Mouse (Mus musculus): ENCODE results near the gene Suco. TPM values are rescaled to one million over a fixed set of nuclear protein-coding genes. Genes with fewer than 3 reads are reported as not detected.

Suco gene
- polyA plus RNA-seq, 1 experiment: 6.0 TPM

DNA sequence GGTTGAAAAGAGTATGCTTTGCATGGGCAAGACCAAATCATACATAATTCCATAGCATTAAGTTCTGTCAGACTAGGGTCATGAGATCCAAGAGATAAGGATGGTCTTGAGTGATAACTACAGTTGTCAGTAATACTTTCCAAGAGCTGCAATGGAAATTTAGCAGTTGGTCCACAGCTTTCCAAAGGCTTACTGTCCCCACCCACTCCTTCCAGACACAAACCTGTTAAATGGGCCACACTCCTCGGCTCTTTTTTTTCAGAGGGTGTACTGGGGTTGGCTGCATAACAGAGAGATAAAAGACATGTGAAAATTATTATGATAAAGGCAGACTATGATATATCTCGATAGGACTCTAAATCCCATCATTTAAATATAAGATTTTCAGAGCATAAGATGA, 93.8 kb downstream of the Suco start:
- no peak for DNase-seq
- no peak for TF ChIP-seq POLR2A (IDR thresholded peaks at IDR 0.05; ENCODE audit: control insufficient read depth, extremely low read depth, insufficient read depth, low read length, poor library complexity)
- no peak for TF ChIP-seq CTCF (IDR thresholded peaks at IDR 0.05; ENCODE audit: borderline replicate concordance, control insufficient read depth, extremely low read depth, insufficient read depth, low read length, poor library complexity)
- WGBS: 92% methylated on average over 2 of the region's 2 CpGs
- Histone ChIP-seq H3K27ac (ENCODE audit: control insufficient read depth, insufficient read depth, low read length) (no peak overlapping the region), H3K4me1 (replicated peaks; ENCODE audit: control insufficient read depth, insufficient read depth, low read length) (peaks cover 5% of the 10 kb centered on the region), H3K27me3 (ENCODE audit: control insufficient read depth, insufficient read depth, low read length) (no peaks in the 10 kb centered on the region), H3K4me3 (ENCODE audit: control insufficient read depth, insufficient read depth, low read length) (no peak overlapping the region), H3K36me3 (ENCODE audit: control insufficient read depth, insufficient read depth, low read length) (no peaks in the 10 kb centered on the region)

DNA sequence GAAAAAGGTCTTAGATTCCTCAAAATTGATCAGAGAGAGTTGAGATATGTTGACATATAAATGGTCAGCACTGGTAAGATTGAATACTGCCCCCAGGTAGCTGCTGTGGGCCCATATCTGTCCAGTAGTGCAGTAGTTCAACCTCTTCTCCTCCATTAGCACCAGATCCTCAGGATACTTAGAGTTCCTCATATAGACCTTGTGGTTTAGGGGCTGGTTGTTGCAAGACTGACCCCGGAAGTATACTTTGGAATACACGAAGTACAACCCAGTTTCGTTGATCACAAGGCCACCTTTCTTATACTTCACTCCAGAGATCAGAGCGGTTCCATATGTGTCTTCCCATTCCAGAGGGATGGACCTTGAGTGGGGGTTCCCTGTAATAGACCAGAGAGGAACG, 94.9 kb downstream of the Suco start:
- DNase-seq: no peak
- H3K36me3 ChIP-seq (ENCODE audit: control insufficient read depth, insufficient read depth, low read length): no peaks in the 10 kb centered on the region
- WGBS: 84% methylated on average over 5 of the region's 5 CpGs

DNA sequence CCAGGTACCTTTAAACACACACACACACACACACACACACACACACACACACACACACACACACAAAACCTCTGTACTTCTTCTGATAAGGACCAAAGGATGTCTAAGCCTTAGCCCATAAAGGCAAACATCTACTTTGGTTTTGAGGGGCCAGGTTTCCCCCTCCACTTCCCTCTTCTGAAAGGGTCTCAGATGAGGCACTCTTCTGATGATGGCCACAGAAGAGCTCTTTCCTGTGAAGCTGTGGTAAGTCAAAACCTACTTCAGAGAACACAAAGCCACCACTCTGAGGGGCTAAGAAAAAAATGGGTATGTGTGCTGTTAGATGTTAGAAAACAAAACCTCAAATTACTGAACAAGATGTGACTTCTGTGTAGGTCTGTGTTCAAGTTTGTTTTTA, 97.4 kb downstream of the Suco start:
- peak; percentile 17 for DNase-seq

More for the DNA sequence above, 94.9 kb downstream of the Suco start:
- Histone ChIP-seq H3K27ac (ENCODE audit: control insufficient read depth, insufficient read depth, low read length) (no peak overlapping the region), H3K4me1 (replicated peaks; ENCODE audit: control insufficient read depth, insufficient read depth, low read length) (peaks cover 2% of the 10 kb centered on the region; the same call in 1 of the 2 replicates), H3K4me3 (ENCODE audit: control insufficient read depth, insufficient read depth, low read length) (no peak overlapping the region), H3K27me3 (ENCODE audit: control insufficient read depth, insufficient read depth, low read length) (no peaks in the 10 kb centered on the region)
- TF ChIP-seq POLR2A (IDR thresholded peaks at IDR 0.05; ENCODE audit: control insufficient read depth, extremely low read depth, insufficient read depth, low read length, poor library complexity) (no peak), CTCF (IDR thresholded peaks at IDR 0.05; ENCODE audit: borderline replicate concordance, control insufficient read depth, extremely low read depth, insufficient read depth, low read length, poor library complexity) (no peak)

DNA sequence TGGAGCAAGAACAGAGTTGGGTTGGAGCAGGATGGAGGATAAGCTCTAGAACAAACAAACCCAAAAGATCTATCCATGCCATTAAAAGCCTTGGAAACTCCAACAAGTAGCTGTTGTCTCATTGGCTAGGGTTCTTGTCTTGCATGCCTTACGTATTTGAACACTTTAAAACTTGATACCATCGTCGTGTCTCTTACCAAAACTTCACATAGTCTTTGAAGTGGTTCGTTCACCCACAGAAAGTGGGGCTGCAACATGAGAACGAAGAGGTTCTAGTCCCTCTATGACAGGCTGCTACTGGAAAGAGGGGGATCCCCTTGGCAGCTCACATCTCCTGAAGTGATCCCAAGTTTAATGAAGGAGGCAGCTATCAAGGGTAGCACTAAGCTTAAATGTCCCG, 101.3 kb downstream of the Suco start:
- no peaks in the 10 kb centered on the region for H3K27me3 ChIP-seq (ENCODE audit: control insufficient read depth, insufficient read depth, low read length)
- no peak overlapping the region for H3K27ac ChIP-seq (ENCODE audit: control insufficient read depth, insufficient read depth, low read length)
- no peaks in the 10 kb centered on the region for H3K36me3 ChIP-seq (ENCODE audit: control insufficient read depth, insufficient read depth, low read length)
- no peak for DNase-seq
- H3K4me3 ChIP-seq (ENCODE audit: control insufficient read depth, insufficient read depth, low read length): no peak overlapping the region
- no peak for TF ChIP-seq CTCF (IDR thresholded peaks at IDR 0.05; ENCODE audit: borderline replicate concordance, control insufficient read depth, extremely low read depth, insufficient read depth, low read length, poor library complexity)
- no peak for TF ChIP-seq POLR2A (IDR thresholded peaks at IDR 0.05; ENCODE audit: control insufficient read depth, extremely low read depth, insufficient read depth, low read length, poor library complexity)
- H3K4me1 ChIP-seq (replicated peaks; ENCODE audit: control insufficient read depth, insufficient read depth, low read length): peaks cover 2% of the 10 kb centered on the region; the same call in 1 of the 2 replicates
- WGBS: 19% methylated on average over 6 of the region's 6 CpGs

More for the DNA sequence above, 97.4 kb downstream of the Suco start:
- Histone ChIP-seq H3K4me3 (ENCODE audit: control insufficient read depth, insufficient read depth, low read length) (no peak overlapping the region), H3K27ac (ENCODE audit: control insufficient read depth, insufficient read depth, low read length) (no peak overlapping the region), H3K36me3 (ENCODE audit: control insufficient read depth, insufficient read depth, low read length) (no peaks in the 10 kb centered on the region), H3K4me1 (replicated peaks; ENCODE audit: control insufficient read depth, insufficient read depth, low read length) (peaks cover 2% of the 10 kb centered on the region; the same call in 1 of the 2 replicates), H3K27me3 (ENCODE audit: control insufficient read depth, insufficient read depth, low read length) (no peaks in the 10 kb centered on the region)
- TF ChIP-seq CTCF (IDR thresholded peaks at IDR 0.05; ENCODE audit: borderline replicate concordance, control insufficient read depth, extremely low read depth, insufficient read depth, low read length, poor library complexity) (no peak), POLR2A (IDR thresholded peaks at IDR 0.05; ENCODE audit: control insufficient read depth, extremely low read depth, insufficient read depth, low read length, poor library complexity) (no peak)

DNA sequence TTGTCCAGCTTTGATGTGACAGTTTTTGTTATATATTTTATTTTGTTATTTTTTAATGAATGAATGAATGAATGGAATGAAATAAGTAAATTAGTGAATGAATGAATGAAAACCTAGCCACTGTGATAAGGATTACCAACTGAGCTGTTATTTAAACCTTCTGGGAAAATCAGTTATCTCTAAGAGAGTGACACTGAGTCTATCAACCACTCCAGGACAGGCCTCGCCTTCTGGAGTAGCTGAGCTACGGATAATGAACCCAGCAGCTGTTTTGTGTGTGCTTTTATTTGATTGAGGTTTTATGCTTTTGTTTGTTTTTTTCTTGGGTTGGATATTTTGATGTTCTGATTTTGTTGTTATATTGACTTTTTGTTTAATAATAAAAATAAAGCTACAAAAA, 105.2 kb downstream of the Suco start:
- TF ChIP-seq POLR2A (IDR thresholded peaks at IDR 0.05; ENCODE audit: control insufficient read depth, extremely low read depth, insufficient read depth, low read length, poor library complexity) (no peak), CTCF (IDR thresholded peaks at IDR 0.05; ENCODE audit: borderline replicate concordance, control insufficient read depth, extremely low read depth, insufficient read depth, low read length, poor library complexity) (no peak)
- Histone ChIP-seq H3K36me3 (ENCODE audit: control insufficient read depth, insufficient read depth, low read length) (no peaks in the 10 kb centered on the region), H3K27me3 (ENCODE audit: control insufficient read depth, insufficient read depth, low read length) (no peaks in the 10 kb centered on the region), H3K4me3 (ENCODE audit: control insufficient read depth, insufficient read depth, low read length) (no peak overlapping the region), H3K27ac (ENCODE audit: control insufficient read depth, insufficient read depth, low read length) (no peak overlapping the region), H3K4me1 (replicated peaks; ENCODE audit: control insufficient read depth, insufficient read depth, low read length) (peaks cover 4% of the 10 kb centered on the region)
- WGBS: 97% methylated on average over 2 of the region's 2 CpGs
- DNase-seq: no peak

DNA sequence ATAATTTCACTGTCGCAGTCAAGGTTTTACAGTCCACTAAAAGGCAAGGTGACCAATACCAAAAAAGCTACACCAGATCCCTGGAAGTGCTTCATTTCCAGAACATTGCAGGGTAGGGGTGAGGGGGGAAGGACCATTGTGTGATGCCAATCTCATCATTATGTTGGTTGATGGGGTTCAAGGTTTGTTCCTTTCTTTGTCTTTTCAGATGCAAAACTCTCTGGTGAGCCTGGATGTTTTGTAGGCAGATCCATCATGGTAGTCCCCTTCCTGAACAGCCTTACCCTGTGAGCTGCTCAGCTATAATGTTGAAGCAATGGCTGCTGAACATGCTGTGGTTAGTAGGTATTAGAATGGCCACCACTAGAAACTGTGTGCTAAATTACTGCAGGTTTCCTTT, 107.2 kb downstream of the Suco start:
- TF ChIP-seq POLR2A (IDR thresholded peaks at IDR 0.05; ENCODE audit: control insufficient read depth, extremely low read depth, insufficient read depth, low read length, poor library complexity): no peak
- TF ChIP-seq CTCF (IDR thresholded peaks at IDR 0.05; ENCODE audit: borderline replicate concordance, control insufficient read depth, extremely low read depth, insufficient read depth, low read length, poor library complexity): no peak
- WGBS: 100% methylated on average over 1 of the region's 1 CpGs
- Histone ChIP-seq H3K27ac (ENCODE audit: control insufficient read depth, insufficient read depth, low read length) (no peak overlapping the region), H3K4me1 (replicated peaks; ENCODE audit: control insufficient read depth, insufficient read depth, low read length) (peaks cover 4% of the 10 kb centered on the region), H3K27me3 (ENCODE audit: control insufficient read depth, insufficient read depth, low read length) (no peaks in the 10 kb centered on the region), H3K36me3 (ENCODE audit: control insufficient read depth, insufficient read depth, low read length) (no peaks in the 10 kb centered on the region), H3K4me3 (ENCODE audit: control insufficient read depth, insufficient read depth, low read length) (no peak overlapping the region)
- no peak for DNase-seq

DNA sequence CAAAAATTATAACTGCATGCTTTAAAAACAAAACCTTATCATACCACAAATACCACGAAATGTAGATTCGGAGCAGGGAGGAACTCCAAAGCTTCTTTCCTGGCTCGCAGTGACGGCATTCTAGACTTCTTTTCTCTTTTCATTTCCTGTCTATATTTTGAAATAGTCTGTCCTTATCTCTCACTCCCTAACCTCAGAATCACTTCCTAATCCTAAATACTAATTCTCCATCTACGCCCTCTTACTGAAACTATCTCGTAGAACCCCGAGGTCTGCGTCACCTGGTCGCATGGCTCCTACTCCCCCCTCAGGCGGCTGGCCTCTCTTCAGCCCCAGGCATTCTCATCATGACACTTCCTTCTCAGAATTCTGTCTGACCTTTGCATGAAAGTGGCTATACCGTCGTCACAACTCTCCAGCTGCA, 109.4 kb downstream of the Suco start:
- TF ChIP-seq POLR2A (IDR thresholded peaks at IDR 0.05; ENCODE audit: control insufficient read depth, extremely low read depth, insufficient read depth, low read length, poor library complexity) (no peak), CTCF (IDR thresholded peaks at IDR 0.05; ENCODE audit: borderline replicate concordance, control insufficient read depth, extremely low read depth, insufficient read depth, low read length, poor library complexity) (no peak)
- H3K36me3 ChIP-seq (ENCODE audit: control insufficient read depth, insufficient read depth, low read length): no peaks in the 10 kb centered on the region
- peaks cover 4% of the 10 kb centered on the region for H3K4me1 ChIP-seq (replicated peaks; ENCODE audit: control insufficient read depth, insufficient read depth, low read length)
- H3K4me3 ChIP-seq (ENCODE audit: control insufficient read depth, insufficient read depth, low read length): peak overlapping the region; percentile 22; the same call in 1 of the 2 replicates
- no peaks in the 10 kb centered on the region for H3K27me3 ChIP-seq (ENCODE audit: control insufficient read depth, insufficient read depth, low read length)
- peak; percentile 36 for DNase-seq
- peak overlapping the region; percentile 55 for H3K27ac ChIP-seq (ENCODE audit: control insufficient read depth, insufficient read depth, low read length)
- WGBS: 2% methylated on average over 12 of the region's 12 CpGs
